Mouse (Mus musculus) left cerebral cortex, postnatal 10 days (tissue): ENCODE results near the gene Palm2. TPM values are rescaled to one million over a fixed set of nuclear protein-coding genes. Genes with fewer than 3 reads are reported as not detected.

Source experiments
- DNase-seq, 2 experiments: peaks; one replicate each; pipeline ENCODE4 v3.0.0; 2021 to 2022; ENCODE audit warnings: low spot score in 2 of 2, mixed read lengths in 1 of 2; ENCODE audit errors: extremely low spot score in 1 of 2
- intact Hi-C: fragments of 180-260 bp; cut with DNase I; formaldehyde crosslinking; loops from one replicate; pipeline ENCODE4 v1.15.1; 2025
- total RNA-seq, 2 experiments: library from RNA; stranded (reverse); gene quantifications; 2 replicates each; pipeline ENCODE4 v1.2.3; 2021

The Palm2 gene
- total RNA-seq, 2 experiments from 2014 or later = 72.9 to 73.2 TPM

DNA sequence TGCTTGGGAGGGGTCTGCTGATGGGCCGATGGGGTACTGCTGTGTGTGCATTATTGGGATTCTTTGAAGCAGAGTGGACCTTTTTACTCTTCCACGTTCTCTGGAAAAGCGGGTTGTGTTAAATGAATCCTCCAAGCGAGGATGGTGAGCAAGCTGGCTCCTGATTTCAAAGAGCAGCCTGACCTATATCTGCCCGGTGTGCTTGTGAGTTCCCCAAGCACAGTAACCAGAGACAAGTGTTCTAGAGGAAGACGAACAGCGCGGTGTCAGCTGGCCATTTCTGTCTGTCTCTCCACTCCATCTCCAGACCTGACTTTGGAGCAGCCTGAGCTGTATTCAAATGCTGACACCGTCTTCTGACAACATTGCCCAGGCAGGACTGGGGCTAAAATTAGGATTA, 204.9 kb downstream of the Palm2 start:
- intact Hi-C loops = no loop called here
- no peak for DNase-seq

DNA sequence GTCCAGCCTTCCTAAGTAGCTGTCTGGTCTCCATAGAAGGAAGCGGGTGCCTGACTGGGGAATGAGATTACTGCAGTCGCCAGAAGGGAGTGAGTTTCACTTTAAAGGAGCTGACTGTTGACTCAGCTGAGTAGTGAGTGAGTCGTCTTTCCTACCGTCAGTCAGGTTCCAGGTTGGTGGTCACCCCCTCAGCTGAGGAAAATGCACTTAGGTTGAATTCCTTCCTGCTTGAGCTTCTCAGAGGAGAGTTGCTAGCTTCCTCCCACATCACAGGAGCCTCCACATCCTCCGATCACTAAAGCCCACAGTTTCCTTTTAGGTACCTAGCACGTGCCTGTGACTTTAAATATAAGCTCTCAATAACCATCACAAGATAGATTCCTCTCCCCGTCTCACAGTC, 206.2 kb downstream of the Palm2 start:
- intact Hi-C loops = no loop called here
- DNase-seq = no peak

DNA sequence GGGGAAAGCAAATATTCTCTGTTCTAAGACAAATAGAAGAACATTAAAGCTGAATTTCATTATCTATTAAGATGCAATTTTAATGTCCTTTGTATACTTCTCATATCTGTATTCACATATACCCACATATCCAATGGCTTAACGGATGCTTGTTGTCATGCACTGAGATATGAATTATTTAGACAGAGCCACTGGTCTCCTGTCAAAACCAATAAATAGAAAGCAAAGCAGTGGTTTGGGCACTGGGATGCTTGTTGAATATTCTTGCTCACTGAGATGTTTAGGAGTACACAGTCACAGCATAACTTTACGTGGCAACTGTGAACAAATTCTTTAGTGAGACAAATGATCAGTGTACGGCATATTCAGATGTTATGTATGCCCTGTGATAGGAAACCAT, 206.9 kb downstream of the Palm2 start:
- intact Hi-C loops = no loop called here
- DNase-seq = no peak

DNA sequence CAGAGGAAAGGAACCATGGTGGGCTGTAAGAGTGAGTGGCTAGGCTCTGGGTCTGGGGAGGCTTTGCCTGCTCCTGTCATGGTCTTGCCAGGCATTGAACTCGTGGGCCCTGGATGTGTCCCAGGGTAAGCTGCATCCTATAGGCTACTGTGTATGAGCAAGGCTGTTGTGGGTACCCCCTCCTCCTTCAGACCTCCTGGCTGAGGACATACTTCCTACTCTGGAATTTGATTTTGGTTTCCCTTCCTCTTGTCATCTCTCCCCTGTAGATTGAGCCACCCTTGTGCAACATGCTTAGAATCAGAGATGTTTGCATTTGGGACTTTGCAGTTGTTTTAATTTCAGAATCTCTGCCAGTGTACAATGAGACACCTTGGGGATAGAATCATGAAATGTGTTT, 216.9 kb downstream of the Palm2 start:
- intact Hi-C loops = no loop called here
- no peak for DNase-seq

DNA sequence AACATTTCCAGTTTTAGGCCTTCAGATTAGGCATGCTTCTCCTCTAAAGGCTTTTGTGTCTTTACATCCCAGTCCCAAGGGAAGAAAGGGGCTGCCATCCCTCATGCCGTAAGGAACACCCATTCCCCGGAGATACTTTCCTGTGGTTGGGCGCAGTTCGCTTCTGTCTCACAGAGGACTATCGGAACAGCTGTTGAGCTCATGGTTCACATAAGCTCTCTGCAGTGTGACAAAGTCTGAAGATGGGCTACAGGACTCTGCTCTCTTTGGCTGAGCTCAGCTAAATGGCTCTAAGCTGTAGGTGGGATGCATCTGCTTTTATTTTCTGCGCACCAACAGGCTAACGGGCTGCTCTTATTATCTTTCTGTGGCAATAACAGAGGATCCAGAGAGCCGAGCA, 217.5 kb downstream of the Palm2 start:
- intact Hi-C loops = no loop called here
- DNase-seq = no peak

DNA sequence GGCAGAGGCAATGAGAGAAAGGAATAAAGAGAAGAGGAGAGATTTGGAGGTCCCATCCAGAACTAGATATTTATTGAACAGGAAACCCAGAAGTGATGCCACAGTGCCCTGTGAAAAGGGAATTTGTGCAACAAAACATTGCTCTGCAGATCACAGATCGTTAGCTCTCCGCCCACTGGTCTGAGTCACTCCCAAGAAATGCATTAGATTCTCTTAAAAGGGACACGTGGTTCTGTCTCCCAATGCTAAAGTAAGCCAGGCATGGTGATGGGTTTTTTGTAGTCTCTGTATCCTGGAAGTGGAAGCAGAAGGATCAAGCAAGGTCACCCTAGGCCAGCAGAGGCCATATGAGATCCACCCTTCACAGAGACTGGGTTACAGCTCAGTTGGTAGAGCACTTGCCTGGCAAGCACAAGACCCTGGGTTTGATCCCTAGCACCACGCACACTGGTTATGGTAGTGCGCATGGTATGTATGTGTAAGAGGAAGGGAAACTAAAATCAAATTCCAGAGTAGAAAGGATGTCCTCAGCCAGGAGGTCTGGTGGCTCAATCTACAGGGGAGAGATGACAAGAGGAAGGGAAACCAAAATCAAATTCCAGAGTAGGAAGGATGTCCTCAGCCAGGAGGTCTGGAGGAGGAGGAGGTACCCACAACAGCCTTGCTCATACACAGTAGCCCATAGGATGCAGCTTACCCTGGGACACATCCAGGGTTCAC, 218.3 kb downstream of the Palm2 start:
- intact Hi-C loops = no loop called here
- no peak for DNase-seq

DNA sequence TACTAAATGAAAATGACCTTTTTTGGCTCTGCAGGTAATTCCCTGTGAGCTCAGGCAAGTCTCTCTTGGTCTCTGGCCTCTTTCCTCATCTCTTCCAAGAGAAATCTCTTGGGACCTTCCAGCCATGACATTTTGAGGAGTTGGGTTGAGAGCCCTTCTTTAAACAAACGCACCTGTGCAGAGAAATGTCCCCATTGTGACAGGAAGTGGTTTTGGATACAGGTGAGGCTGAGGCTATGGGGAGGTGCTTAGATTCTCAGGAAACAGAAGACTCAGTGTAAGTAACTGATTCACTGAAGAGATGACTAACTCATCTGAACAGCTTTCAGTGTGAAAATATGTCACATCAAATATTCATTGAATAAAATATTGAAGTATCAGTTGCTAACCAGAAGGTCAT, 221.9 kb downstream of the Palm2 start:
- intact Hi-C loops = no loop called here
- no peak for DNase-seq

DNA sequence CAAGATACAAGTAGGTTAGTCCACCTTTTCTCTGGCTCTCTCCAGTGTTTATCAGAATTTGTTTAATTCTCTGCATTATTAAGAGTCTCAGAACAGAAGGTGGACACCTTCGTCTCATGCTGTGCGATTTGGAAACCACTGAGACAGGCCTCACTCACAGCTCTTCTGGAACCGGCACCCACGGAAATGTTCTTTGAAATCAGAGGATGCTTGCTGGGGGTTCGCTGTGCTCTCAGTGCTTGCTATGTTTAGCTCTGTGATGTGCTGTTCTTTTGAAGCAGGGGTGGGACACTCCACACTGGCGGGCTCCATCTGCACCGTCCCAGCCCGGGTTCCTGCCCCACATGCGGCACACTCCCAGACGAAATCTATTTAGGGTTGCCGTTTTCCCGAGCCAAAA, 222.3 kb downstream of the Palm2 start:
- DNase-seq = no peak
- intact Hi-C loops = no loop called here

DNA sequence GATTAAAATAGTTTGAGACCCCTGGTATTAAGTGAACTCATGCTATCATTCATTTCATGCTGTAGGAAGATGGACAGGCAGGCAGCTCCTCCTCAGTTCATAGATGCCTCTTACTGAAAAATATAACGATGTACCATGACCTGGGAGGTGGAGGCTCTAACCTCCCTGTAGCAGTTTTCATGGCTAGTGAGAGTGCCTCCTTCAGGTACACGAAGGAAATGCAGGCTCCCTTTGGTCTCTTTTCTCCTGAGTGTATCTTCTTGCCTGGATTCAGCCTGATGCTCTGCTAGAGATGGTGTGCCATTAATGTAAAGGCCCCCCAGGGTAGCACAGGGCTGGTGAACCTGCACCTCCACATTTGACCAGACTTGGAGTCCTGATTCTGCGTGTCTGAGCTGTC, 222.8 kb downstream of the Palm2 start:
- DNase-seq = no peak
- intact Hi-C loops = no loop called here

DNA sequence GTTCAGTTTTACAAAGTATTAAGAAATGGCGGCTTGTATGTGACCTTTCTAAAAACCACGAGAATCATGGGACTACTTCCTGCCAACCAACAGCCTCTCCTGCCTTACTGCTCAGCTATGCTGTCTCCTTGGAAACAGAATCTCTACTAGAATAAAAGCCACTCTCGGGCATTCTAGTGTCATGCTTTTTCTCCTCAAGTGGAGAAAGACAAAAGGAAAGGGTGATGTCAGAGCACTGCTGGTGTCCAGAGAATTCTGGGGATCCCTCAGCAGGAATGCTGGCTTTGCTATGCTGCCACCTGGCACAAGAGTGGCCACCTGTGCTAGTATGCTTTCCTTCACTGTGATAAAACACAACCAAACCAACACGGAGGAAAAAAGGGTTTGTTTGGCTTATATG, 226.4 kb downstream of the Palm2 start:
- DNase-seq = no peak
- intact Hi-C loops = no loop called here

DNA sequence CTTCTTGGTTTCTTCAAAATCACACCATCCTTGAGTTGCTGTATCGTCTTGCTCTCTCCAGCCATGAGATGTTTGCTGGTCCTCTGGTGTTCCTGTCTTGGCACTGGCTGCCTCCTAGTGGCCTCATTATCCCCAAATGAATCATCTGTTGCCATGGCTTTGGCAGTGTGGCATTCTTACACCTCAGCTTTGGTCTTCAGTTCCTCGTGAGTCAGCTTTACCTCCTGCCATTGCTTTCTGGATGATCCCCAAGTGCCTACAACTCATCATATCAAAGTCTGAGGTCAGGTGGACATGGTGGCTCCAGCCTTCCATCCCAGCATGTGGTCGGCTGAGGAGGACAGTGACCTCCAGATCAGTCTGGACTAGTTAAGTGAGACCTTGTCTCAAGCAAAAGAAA, 232.1 kb downstream of the Palm2 start:
- intact Hi-C loops = no loop called here

DNA sequence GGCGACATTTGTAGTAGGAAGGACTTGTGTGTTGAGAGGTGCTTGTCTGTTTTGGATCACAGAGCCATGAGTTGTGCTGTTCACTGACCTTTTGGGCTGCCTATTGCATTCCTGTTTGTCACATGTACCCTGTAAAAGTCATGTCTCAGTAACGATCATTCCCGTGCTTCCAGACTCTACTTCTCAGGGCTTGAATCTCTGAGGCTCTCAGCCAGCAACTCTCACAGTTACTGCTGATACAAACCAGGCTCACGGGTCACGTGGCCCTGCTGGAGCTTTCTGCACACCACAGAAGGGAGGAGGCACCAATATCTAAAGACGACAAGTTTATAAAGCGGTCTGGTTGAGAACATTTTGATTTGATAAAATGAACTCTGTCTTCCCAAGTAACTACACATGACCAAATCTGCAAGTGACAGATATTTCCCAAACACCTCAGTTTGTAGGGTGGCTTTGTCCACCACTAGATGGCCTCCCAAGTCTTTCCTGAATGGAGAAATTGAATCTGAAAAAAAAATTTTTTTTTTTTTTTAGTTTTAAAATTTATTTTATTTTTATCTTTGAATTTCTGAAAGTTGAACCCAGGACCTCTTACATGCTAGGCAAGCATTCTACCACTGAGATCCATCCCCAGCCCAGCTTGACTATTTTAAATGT, 236.9 kb downstream of the Palm2 start:
- DNase-seq = no peak
- intact Hi-C loops = loop anchor here (5.0 to 10.0 kb wide), 3 partner anchors 211 to 584 kb away; no protein-coding TSS in a partner anchor

More for the DNA sequence above, 232.1 kb downstream of the Palm2 start:
- no peak for DNase-seq

DNA sequence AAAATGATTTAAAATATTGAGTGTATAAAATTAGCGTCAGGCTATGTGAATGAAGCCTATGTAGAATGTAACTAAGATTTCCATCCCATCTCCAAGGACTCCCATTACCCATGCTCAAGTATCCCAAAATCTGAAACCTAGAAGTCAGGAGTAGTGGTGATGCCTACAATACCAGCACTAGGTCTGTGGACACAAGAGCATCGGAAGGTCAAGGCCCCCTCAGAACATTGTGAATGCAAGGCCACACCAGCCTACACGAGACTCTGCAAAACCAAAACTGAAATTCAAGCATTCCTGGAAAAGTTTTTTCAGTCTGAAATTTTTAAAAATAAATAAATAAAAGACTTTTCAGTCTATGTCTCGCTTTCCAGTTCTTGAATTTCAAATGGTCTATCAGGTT, 238.5 kb downstream of the Palm2 start:
- DNase-seq = no peak
- intact Hi-C loops = loop anchor here (2.0 to 10.0 kb wide), 4 partner anchors 110 to 582 kb away; no protein-coding TSS in a partner anchor

DNA sequence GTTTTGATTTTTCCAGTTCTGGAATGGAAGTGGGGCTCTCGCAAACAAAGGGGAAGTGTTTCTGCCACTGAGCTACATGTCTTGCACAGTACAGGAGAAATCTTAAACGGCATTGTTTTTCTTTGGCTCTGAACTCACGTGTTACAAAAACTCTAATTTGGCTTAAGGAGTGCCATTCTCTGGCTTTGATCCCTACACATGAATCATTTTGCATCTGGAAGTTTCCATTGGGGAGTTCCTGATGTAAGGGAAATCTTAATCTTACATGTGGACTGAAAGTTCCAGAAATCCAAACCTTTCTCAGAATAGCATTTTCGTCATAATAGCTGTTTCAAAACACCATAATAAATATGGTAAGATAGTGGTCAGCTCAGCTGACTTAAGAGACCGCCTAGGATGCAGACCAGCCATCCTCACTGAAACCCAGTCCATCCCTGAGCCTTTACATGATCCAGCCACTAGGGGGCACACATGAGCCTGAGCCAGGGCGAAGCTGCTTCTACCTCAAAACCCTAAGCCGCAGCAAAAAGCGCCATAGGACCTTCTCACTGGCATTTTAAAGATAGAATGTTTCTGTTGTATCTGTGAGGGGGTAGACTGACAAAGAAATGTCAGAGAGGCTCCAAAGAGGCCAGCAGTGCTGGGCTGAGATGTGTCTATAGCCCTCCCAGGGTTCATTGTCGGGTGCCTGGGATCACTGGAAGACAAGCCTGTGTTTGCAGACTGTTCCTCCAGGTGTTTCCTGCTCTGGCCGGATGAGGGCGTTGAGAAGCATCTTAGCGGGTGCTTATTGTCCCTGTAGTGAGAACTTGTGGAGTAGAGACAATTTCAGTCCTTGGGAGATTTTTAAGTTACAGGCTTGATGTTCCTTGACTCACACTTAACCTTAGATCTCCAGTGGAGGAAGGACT, 239.2 kb downstream of the Palm2 start:
- intact Hi-C loops = loop anchor here (2.0 to 10.0 kb wide), 4 partner anchors 110 to 582 kb away; no protein-coding TSS in a partner anchor
- peak; percentile 76 to 86 for DNase-seq

DNA sequence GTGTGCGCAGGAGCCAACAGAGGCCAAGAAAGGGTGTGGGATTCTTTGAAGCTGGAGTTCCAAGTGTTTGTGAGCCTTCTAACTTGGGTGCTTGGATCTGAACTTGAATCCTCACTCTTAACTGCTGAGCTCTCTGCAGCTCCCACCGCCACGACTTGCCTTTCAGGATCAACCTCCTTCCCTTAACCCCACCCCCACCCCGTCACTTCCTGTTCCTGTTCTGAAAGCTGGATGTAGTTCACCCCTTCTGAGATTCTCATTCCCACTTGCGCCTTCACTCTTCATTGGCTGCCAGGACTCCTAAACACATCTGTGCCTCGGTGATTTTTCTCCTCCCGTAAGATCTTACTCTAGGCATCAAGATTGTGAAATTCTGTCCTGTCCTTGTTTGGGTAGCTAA, 240.3 kb downstream of the Palm2 start:
- intact Hi-C loops = loop anchor here (5.0 to 10.0 kb wide), 3 partner anchors 208 to 580 kb away; no protein-coding TSS in a partner anchor
- DNase-seq = no peak

DNA sequence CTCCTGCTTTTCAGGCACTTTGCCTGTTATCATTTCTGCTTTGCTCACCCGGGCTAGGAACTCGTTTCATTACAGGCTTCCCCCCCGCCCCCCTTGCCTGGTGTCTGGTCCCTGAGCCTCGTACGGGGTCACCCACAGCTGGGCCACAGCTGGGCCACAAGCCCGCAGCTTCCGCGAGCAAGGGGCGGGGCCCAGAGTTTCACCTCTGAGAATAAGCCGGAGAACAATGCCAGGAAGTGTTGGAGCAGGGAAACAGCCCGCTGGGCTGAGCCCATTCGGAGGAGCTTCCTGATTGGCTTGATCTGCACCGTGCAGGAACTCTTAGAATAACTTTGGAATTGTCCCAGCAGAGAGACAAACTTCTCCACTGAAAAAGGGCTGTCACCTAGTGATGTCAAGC, 241.3 kb downstream of the Palm2 start:
- intact Hi-C loops = loop anchor here (10.0 kb wide), 1 partner anchor 579 kb away; no protein-coding TSS in a partner anchor
- peak in 1 of 2 experiments; percentile 90 for DNase-seq

DNA sequence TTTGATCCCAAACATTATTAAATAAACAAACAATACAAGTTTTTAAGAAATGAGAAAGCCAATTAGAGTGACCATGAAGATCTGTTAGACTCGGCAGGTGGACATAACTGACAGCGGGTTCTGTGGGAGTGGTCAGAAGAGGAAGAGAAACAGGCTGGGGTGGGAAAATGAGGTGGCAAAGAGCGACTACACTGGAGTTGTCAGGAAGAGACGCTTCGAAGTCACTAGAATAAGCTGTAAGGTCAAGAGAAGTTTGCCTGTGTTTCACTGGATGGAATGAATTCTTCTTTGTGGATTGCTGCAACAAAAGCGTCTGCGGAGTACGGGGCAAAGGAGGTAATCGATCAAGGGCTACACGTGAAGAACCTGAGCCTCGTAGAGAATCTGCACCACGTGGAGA, 243.9 kb downstream of the Palm2 start:
- intact Hi-C loops = loop anchor here (10.0 kb wide), 1 partner anchor 577 kb away; no protein-coding TSS in a partner anchor
- DNase-seq = no peak

DNA sequence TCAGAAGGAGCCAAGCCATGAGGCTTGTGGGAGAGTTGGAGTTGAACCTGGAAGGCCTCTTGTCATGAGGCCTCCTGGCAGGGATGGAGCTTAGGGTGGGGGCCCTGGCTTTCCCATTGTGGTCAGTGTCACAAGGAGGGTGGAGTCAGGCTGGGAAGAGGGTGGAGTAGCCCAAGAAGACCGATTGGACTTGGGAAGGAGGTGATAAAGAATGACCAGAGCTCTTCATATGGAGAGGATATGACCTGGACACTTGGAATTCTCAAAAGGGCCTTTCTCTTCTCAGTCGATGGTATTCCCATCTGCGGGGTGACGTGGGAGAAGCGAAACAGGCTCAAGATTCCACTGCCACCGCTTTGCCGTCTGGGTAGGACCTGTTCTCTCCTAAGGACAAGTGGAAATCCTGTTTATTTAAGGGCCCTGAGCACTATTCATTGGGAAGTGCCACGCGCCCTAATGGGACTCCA, 245.0 kb downstream of the Palm2 start:
- no peak for DNase-seq
- intact Hi-C loops = loop anchor here (10.0 kb wide), 1 partner anchor 576 kb away; no protein-coding TSS in a partner anchor

DNA sequence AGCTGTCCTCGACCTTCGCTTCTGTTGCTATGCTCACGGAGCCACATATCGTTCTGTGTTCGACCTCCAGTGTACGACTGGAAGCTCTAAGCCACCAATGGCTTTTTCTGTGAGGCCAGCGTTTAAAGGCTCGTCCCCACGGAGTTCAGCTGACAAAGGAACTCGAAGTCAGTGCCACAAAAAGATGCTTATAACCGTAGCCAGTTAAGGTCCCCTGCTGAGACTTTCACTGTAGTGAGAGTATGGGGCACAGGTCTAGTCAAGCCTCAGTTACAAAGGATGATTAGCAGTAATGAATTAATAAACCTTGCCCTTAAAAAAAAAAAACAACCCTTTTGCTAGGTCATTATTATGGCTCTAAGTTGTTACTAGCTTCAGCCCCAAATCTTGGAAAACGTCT, 246.1 kb downstream of the Palm2 start:
- no peak for DNase-seq
- intact Hi-C loops = no loop called here
